Mouse (Mus musculus): ENCODE measurements at regions not wholly inside any gene's neighbourhood (a gene's known extent, or its start where the extent isn't known, plus 50 kb on each side); places are given as distances from the start of the nearest gene placed in this dataset.

GRCm38 (mm10) chr4:99348674-99349073 is 53.0 kb downstream of the Gm12689 start:
- H3K4me1 ChIP-seq (ENCODE audit: insufficient read depth, low read length): 0 out of 2 replicates have a peak, but pooled peaks cover 3% of the 10 kb centered on the region
- no peak overlapping the region for H3K4me3 ChIP-seq (ENCODE audit: low read length)
- H3K27ac ChIP-seq: no peak overlapping the region
- H3K9me3 ChIP-seq (ENCODE audit: low read length): no peaks in the 10 kb centered on the region
- no peak overlapping the region for H3K9ac ChIP-seq (replicated peaks; ENCODE audit: low read length)
- ATAC-seq: no peak
- H3K27me3 ChIP-seq (ENCODE audit: insufficient read depth, low read length): no peaks in the 10 kb centered on the region
- DNase-seq (ENCODE audit: low spot score): no peak
- peak; percentile 60 for TF ChIP-seq CTCF (IDR thresholded peaks at IDR 0.05; ENCODE audit: low read depth)
- H3K4me2 ChIP-seq (ENCODE audit: low read depth, low read length): no peak overlapping the region
- WGBS: 64% methylated on average over 5 of the region's 5 CpGs
- H3K36me3 ChIP-seq (ENCODE audit: insufficient read depth, low read length): no peaks in the 10 kb centered on the region

GRCm38 (mm10) chr4:99353122-99353774 is 57.5 kb downstream of the Gm12689 start:
- ATAC-seq (no peak), DNase-seq (ENCODE audit: low spot score) (no peak)
- TF ChIP-seq CTCF (IDR thresholded peaks at IDR 0.05; ENCODE audit: low read depth): no peak
- WGBS: 25% methylated on average over 8 of the region's 8 CpGs
- Histone ChIP-seq H3K9me3 (ENCODE audit: low read length) (no peaks in the 10 kb centered on the region), H3K36me3 (ENCODE audit: insufficient read depth, low read length) (no peaks in the 10 kb centered on the region), H3K27ac (no peak overlapping the region), H3K4me2 (ENCODE audit: low read depth, low read length) (no peak overlapping the region), H3K9ac (replicated peaks; ENCODE audit: low read length) (no peak overlapping the region), H3K4me1 (ENCODE audit: insufficient read depth, low read length) (0 out of 2 replicates have a peak, but pooled peaks cover 3% of the 10 kb centered on the region), H3K27me3 (ENCODE audit: insufficient read depth, low read length) (no peaks in the 10 kb centered on the region), H3K4me3 (ENCODE audit: low read length) (no peak overlapping the region)

GRCm38 (mm10) chr4:99354241-99354640 is 58.5 kb downstream of the Gm12689 start:
- Histone ChIP-seq H3K9ac (replicated peaks; ENCODE audit: low read length) (no peak overlapping the region), H3K9me3 (ENCODE audit: low read length) (0 out of 2 replicates have a peak, but pooled peaks cover under 1% of the 10 kb centered on the region), H3K4me1 (ENCODE audit: insufficient read depth, low read length) (0 out of 2 replicates have a peak, but pooled peaks cover 3% of the 10 kb centered on the region), H3K36me3 (ENCODE audit: insufficient read depth, low read length) (no peaks in the 10 kb centered on the region), H3K27me3 (ENCODE audit: insufficient read depth, low read length) (no peaks in the 10 kb centered on the region), H3K4me2 (ENCODE audit: low read depth, low read length) (peak overlapping the region; percentile 18; the same call in 1 of the 2 replicates), H3K27ac (no peak overlapping the region), H3K4me3 (ENCODE audit: low read length) (no peak overlapping the region)
- ATAC-seq (peak; percentile 29; the same call in 1 of the 2 replicates), DNase-seq (ENCODE audit: low spot score) (peak; percentile 40)
- 70% methylated on average over 16 of the region's 17 CpGs for WGBS
- no peak for TF ChIP-seq CTCF (IDR thresholded peaks at IDR 0.05; ENCODE audit: low read depth)

GRCm38 (mm10) chr4:99354835-99355234 is 59.1 kb downstream of the Gm12689 start:
- no peak overlapping the region for H3K4me3 ChIP-seq (ENCODE audit: low read length)
- H3K36me3 ChIP-seq (ENCODE audit: insufficient read depth, low read length): no peaks in the 10 kb centered on the region
- H3K27me3 ChIP-seq (ENCODE audit: insufficient read depth, low read length): no peaks in the 10 kb centered on the region
- 48% methylated on average over 9 of the region's 9 CpGs for WGBS
- 0 out of 2 replicates have a peak, but pooled peaks cover 3% of the 10 kb centered on the region for H3K9me3 ChIP-seq (ENCODE audit: low read length)
- ATAC-seq (no peak), DNase-seq (ENCODE audit: low spot score) (no peak)
- peak overlapping the region; percentile 18; the same call in 1 of the 2 replicates for H3K4me2 ChIP-seq (ENCODE audit: low read depth, low read length)
- no peak overlapping the region for H3K9ac ChIP-seq (replicated peaks; ENCODE audit: low read length)
- 0 out of 2 replicates have a peak, but pooled peaks cover 3% of the 10 kb centered on the region for H3K4me1 ChIP-seq (ENCODE audit: insufficient read depth, low read length)
- no peak for TF ChIP-seq CTCF (IDR thresholded peaks at IDR 0.05; ENCODE audit: low read depth)
- no peak overlapping the region for H3K27ac ChIP-seq

- 95% methylated on average over 9 of the region's 9 CpGs for WGBS
- no peak overlapping the region for H3K9ac ChIP-seq (replicated peaks; ENCODE audit: low read length)
- no peak for ATAC-seq
Measured at GRCm38 (mm10) chr4:99368036-99368435, 72.3 kb downstream of the Gm12689 start.

GRCm38 (mm10) chr4:99371162-99371561 is 75.5 kb downstream of the Gm12689 start:
- no peaks in the 10 kb centered on the region for H3K9me3 ChIP-seq (ENCODE audit: low read length)
- no peaks in the 10 kb centered on the region for H3K27me3 ChIP-seq (ENCODE audit: insufficient read depth, low read length)
- H3K27ac ChIP-seq: no peak overlapping the region
- H3K9ac ChIP-seq (replicated peaks; ENCODE audit: low read length): no peak overlapping the region
- TF ChIP-seq CTCF (IDR thresholded peaks at IDR 0.05; ENCODE audit: low read depth): no peak
- DNase-seq (ENCODE audit: low spot score) (no peak), ATAC-seq (no peak)
- no peak overlapping the region for H3K4me3 ChIP-seq (ENCODE audit: low read length)
- H3K4me2 ChIP-seq (ENCODE audit: low read depth, low read length): no peak overlapping the region
- WGBS: 88% methylated on average over 5 of the region's 5 CpGs
- no peaks in the 10 kb centered on the region for H3K36me3 ChIP-seq (ENCODE audit: insufficient read depth, low read length)
- no peaks in the 10 kb centered on the region for H3K4me1 ChIP-seq (ENCODE audit: insufficient read depth, low read length)

More at GRCm38 (mm10) chr4:99368036-99368435, 72.3 kb downstream of the Gm12689 start:
- no peaks in the 10 kb centered on the region for H3K36me3 ChIP-seq (ENCODE audit: insufficient read depth, low read length)
- no peak overlapping the region for H3K4me3 ChIP-seq (ENCODE audit: low read length)
- H3K4me2 ChIP-seq (ENCODE audit: low read depth, low read length): no peak overlapping the region
- no peak overlapping the region for H3K27ac ChIP-seq
- H3K9me3 ChIP-seq (ENCODE audit: low read length): no peaks in the 10 kb centered on the region
- H3K4me1 ChIP-seq (ENCODE audit: insufficient read depth, low read length): no peaks in the 10 kb centered on the region
- DNase-seq (ENCODE audit: low spot score): no peak
- TF ChIP-seq CTCF (IDR thresholded peaks at IDR 0.05; ENCODE audit: low read depth): no peak
- no peaks in the 10 kb centered on the region for H3K27me3 ChIP-seq (ENCODE audit: insufficient read depth, low read length)

GRCm38 (mm10) chr4:99376171-99376570 is 80.5 kb downstream of the Gm12689 start:
- H3K4me1 ChIP-seq (ENCODE audit: insufficient read depth, low read length): no peaks in the 10 kb centered on the region
- H3K36me3 ChIP-seq (ENCODE audit: insufficient read depth, low read length): no peaks in the 10 kb centered on the region
- no peak overlapping the region for H3K27ac ChIP-seq
- no peak overlapping the region for H3K4me3 ChIP-seq (ENCODE audit: low read length)
- peaks cover 14% of the 10 kb centered on the region; the same call in 1 of the 2 replicates for H3K27me3 ChIP-seq (ENCODE audit: insufficient read depth, low read length)
- DNase-seq (ENCODE audit: low spot score) (no peak), ATAC-seq (no peak)
- no peak overlapping the region for H3K9ac ChIP-seq (replicated peaks; ENCODE audit: low read length)
- H3K4me2 ChIP-seq (ENCODE audit: low read depth, low read length): no peak overlapping the region
- WGBS: 21% methylated on average over 1 of the region's 1 CpGs
- TF ChIP-seq CTCF (IDR thresholded peaks at IDR 0.05; ENCODE audit: low read depth): no peak
- H3K9me3 ChIP-seq (ENCODE audit: low read length): no peaks in the 10 kb centered on the region

All from hindbrain, postnatal 0 days (tissue).